In genomic region chr3:138781492-138781891, GRCm38 (mm10) we compare ENCODE assay signal across 11 mouse cellular contexts. TPM values are rescaled to one million over a fixed set of nuclear protein-coding genes. Genes with fewer than 3 reads are reported as not detected.
DNase-seq lines count a peak whose midpoint lies in the region; ATAC-seq lines count a peak whose summit lies in the region.
"Had no signal": no experiment of that assay in that cellular context is flagged by ENCODE, and none has a peak within 500 bp of the region (broad histone marks: within the 10 kb centered on the region; RNA-seq: fewer than 3 reads in every experiment).

No protein-coding gene starts in this region.

- no peak overlapping the region for H3K4me3 ChIP-seq in heart, embryonic 13.5 days
- H3K4me3 ChIP-seq in lung, embryonic 15.5 days: no peak overlapping the region
- H3K4me3 ChIP-seq in limb, embryonic 10.5 days: no peak overlapping the region
- no peak overlapping the region for H3K4me3 ChIP-seq in midbrain, embryonic 15.5 days
- H3K4me3 ChIP-seq: embryonic facial prominence, embryonic 13.5 days had no signal

- H3K9me3 ChIP-seq in heart, embryonic 13.5 days: no peaks in the 10 kb centered on the region
- H3K9me3 ChIP-seq in lung, embryonic 15.5 days: no peaks in the 10 kb centered on the region
- H3K9me3 ChIP-seq in limb, embryonic 10.5 days (replicated peaks): no peaks in the 10 kb centered on the region
- no peaks in the 10 kb centered on the region for H3K9me3 ChIP-seq in midbrain, embryonic 15.5 days
- H3K9me3 ChIP-seq: embryonic facial prominence, embryonic 13.5 days had no signal

- DNase-seq in heart, postnatal 25 days (ENCODE audit: low spot score): no peak
- DNase-seq in lung, postnatal 14 days: no peak
- no peak for DNase-seq in limb, embryonic 10.5 days (ENCODE audit: low spot score)
- no peak for DNase-seq in adrenal gland, postnatal 25 days
- DNase-seq in MN1 (ENCODE audit: low spot score): no peak
- DNase-seq: left cerebral cortex, postnatal 4 days had no signal

- H3K27ac ChIP-seq in heart, embryonic 13.5 days (replicated peaks): no peak overlapping the region
- H3K27ac ChIP-seq in lung, embryonic 15.5 days: no peak overlapping the region
- H3K27ac ChIP-seq in limb, embryonic 10.5 days: peak overlapping the region; percentile 66; the same call in 1 of the 2 replicates
- H3K27ac ChIP-seq in midbrain, embryonic 15.5 days: no peak overlapping the region
- H3K27ac ChIP-seq: embryonic facial prominence, embryonic 13.5 days had no signal

- no peak overlapping the region for H3K4me2 ChIP-seq in heart, embryonic 13.5 days
- H3K4me2 ChIP-seq in lung, embryonic 15.5 days: no peak overlapping the region
- no peak overlapping the region for H3K4me2 ChIP-seq in midbrain, embryonic 15.5 days
- H3K4me2 ChIP-seq: embryonic facial prominence, embryonic 13.5 days had no signal

- H3K27me3 ChIP-seq in heart, embryonic 13.5 days (replicated peaks): no peaks in the 10 kb centered on the region
- no peaks in the 10 kb centered on the region for H3K27me3 ChIP-seq in lung, embryonic 15.5 days
- H3K27me3 ChIP-seq in limb, embryonic 10.5 days (ENCODE audit: low read depth, poor library complexity, severe bottlenecking): no peaks in the 10 kb centered on the region
- H3K27me3 ChIP-seq in midbrain, embryonic 15.5 days (replicated peaks): no peaks in the 10 kb centered on the region
- H3K27me3 ChIP-seq: CH12.LX; embryonic facial prominence, embryonic 13.5 days had no signal

- no peak overlapping the region for H3K9ac ChIP-seq in heart, embryonic 13.5 days
- no peak overlapping the region for H3K9ac ChIP-seq in lung, embryonic 15.5 days
- H3K9ac ChIP-seq in midbrain, embryonic 15.5 days: no peak overlapping the region
- H3K9ac ChIP-seq: embryonic facial prominence, embryonic 13.5 days had no signal

- ATAC-seq in heart, embryonic 13.5 days (ENCODE audit: extremely low read depth, insufficient number of reproducible peaks, low FRiP score, low TSS enrichment): peak; percentile 32
- ATAC-seq in lung, embryonic 15.5 days (ENCODE audit: borderline replicate concordance, extremely low read depth, low FRiP score, low TSS enrichment): peak; percentile 77
- 0 out of 2 replicates have a peak, but pooled peaks have one; percentile 12 for ATAC-seq in midbrain, embryonic 15.5 days (replicated peaks)

- H3K36me3 ChIP-seq in heart, embryonic 13.5 days: no peaks in the 10 kb centered on the region
- H3K36me3 ChIP-seq in lung, embryonic 15.5 days: no peaks in the 10 kb centered on the region
- H3K36me3 ChIP-seq in limb, embryonic 10.5 days: no peaks in the 10 kb centered on the region
- no peaks in the 10 kb centered on the region for H3K36me3 ChIP-seq in midbrain, embryonic 15.5 days (replicated peaks)
- H3K36me3 ChIP-seq: embryonic facial prominence, embryonic 13.5 days had no signal

- WGBS in heart, embryonic 13.5 days: 46% methylated on average over 9 of the region's 9 CpGs
- 49% methylated on average over 9 of the region's 9 CpGs for WGBS in lung, embryonic 15.5 days
- 55% methylated on average over 9 of the region's 9 CpGs for WGBS in limb, embryonic 10.5 days
- 83% methylated on average over 9 of the region's 9 CpGs for WGBS in midbrain, embryonic 15.5 days

- peaks cover 17% of the 10 kb centered on the region for H3K4me1 ChIP-seq in heart, embryonic 13.5 days
- peaks cover 42% of the 10 kb centered on the region for H3K4me1 ChIP-seq in lung, embryonic 15.5 days
- H3K4me1 ChIP-seq in limb, embryonic 10.5 days: peaks cover 53% of the 10 kb centered on the region
- H3K4me1 ChIP-seq in midbrain, embryonic 15.5 days: peaks cover 46% of the 10 kb centered on the region

- intact Hi-C loops in heart, postnatal 25 days (cut with DNase I): no loop called here

RNA-seq across cellular contexts. Expression of gene Tspan5, which starts 39.5 kb away (rescaled TPM):
- 13.9 and 16.2 TPM in 2 replicates for polyA plus RNA-seq in heart, embryonic 13.5 days (2015; fragmentation: Nextera tagmentation; extraction: Ambion mirVana)
- 1 to 10 TPM; 7.2 to 8.6 TPM for total RNA-seq in heart, postnatal 25 days (2021)
- 28.6 and 30.3 TPM in 2 replicates for polyA plus RNA-seq in lung, embryonic 15.5 days (2015; fragmentation: Nextera tagmentation; extraction: Ambion mirVana)
- polyA plus RNA-seq in limb, embryonic 10.5 days (2016; fragmentation: Nextera tagmentation; extraction: Ambion mirVana): 14.1 and 16.6 TPM in 2 replicates
- 102 and 105 TPM in 2 replicates for polyA plus RNA-seq in midbrain, embryonic 15.5 days (2015; fragmentation: Nextera tagmentation; extraction: Ambion mirVana)
- 50.1 and 58.3 TPM in 2 replicates for total RNA-seq in adrenal gland, postnatal 25 days (2021)

Comparison
In these comparisons a context has a peak if more than half of its experiments do, and no peak if none do; other contexts are left out.
1. ATAC-seq: peak in every context shown above with its lines; median percentile 77 in lung, embryonic 15.5 days; 32 in heart, embryonic 13.5 days; 12 in midbrain, embryonic 15.5 days.